Mouse (Mus musculus): Measurements from ENCODE around the gene Irf2. TPM values are rescaled to one million over a fixed set of nuclear protein-coding genes. Genes with fewer than 3 reads are reported as not detected.

Gene Irf2
- polyA plus RNA-seq, 1 experiment from 2014 or later: 23.1 TPM

- H3K4me2 ChIP-seq (ENCODE audit: low read depth, low read length): no peak overlapping the region
Observed at GRCm38 (mm10) chr8:46698162-46698561, 41.4 kb upstream of the Irf2 start.

GRCm38 (mm10) chr8:46705145-46705544, 34.4 kb upstream of the Irf2 start:
- WGBS (ENCODE audit: insufficient replicate concordance): 90% methylated on average over 2 of the region's 2 CpGs
- H3K4me1 ChIP-seq (ENCODE audit: insufficient read depth): no peaks in the 10 kb centered on the region
- H3K27me3 ChIP-seq (ENCODE audit: insufficient read depth, low read length): no peaks in the 10 kb centered on the region
- H3K36me3 ChIP-seq (replicated peaks; ENCODE audit: insufficient read depth, low read length): no peaks in the 10 kb centered on the region
- DNase-seq: no peak
- no peak overlapping the region for H3K4me2 ChIP-seq (ENCODE audit: low read depth, low read length)
- TF ChIP-seq EP300 (IDR thresholded peaks at IDR 0.05; ENCODE audit: low read depth): no peak
- TF ChIP-seq CTCF (IDR thresholded peaks at IDR 0.05; ENCODE audit: low read depth): no peak
- no peak overlapping the region for H3K27ac ChIP-seq (ENCODE audit: low read depth)
- no peak overlapping the region for H3K4me3 ChIP-seq (ENCODE audit: low read depth, low read length)
- ATAC-seq: no peak
- H3K9ac ChIP-seq (replicated peaks): no peak overlapping the region
- no peaks in the 10 kb centered on the region for H3K9me3 ChIP-seq (ENCODE audit: low read length)

More at GRCm38 (mm10) chr8:46698162-46698561, 41.4 kb upstream of the Irf2 start:
- Histone ChIP-seq H3K4me3 (ENCODE audit: low read depth, low read length) (no peak overlapping the region), H3K4me1 (ENCODE audit: insufficient read depth) (0 out of 2 replicates have a peak, but pooled peaks cover 6% of the 10 kb centered on the region), H3K27me3 (ENCODE audit: insufficient read depth, low read length) (no peaks in the 10 kb centered on the region), H3K9me3 (ENCODE audit: low read length) (no peaks in the 10 kb centered on the region), H3K9ac (replicated peaks) (no peak overlapping the region), H3K27ac (ENCODE audit: low read depth) (no peak overlapping the region), H3K36me3 (replicated peaks; ENCODE audit: insufficient read depth, low read length) (no peaks in the 10 kb centered on the region)
- TF ChIP-seq EP300 (IDR thresholded peaks at IDR 0.05; ENCODE audit: low read depth): no peak
- TF ChIP-seq CTCF (IDR thresholded peaks at IDR 0.05; ENCODE audit: low read depth): no peak
- DNase-seq (no peak), ATAC-seq (no peak)
- 75% methylated on average over 5 of the region's 5 CpGs for WGBS (ENCODE audit: insufficient replicate concordance)

GRCm38 (mm10) chr8:46706730-46707129, 32.8 kb upstream of the Irf2 start:
- ATAC-seq (no peak), DNase-seq (no peak)
- Histone ChIP-seq H3K4me3 (ENCODE audit: low read depth, low read length) (no peak overlapping the region), H3K36me3 (replicated peaks; ENCODE audit: insufficient read depth, low read length) (no peaks in the 10 kb centered on the region), H3K27ac (ENCODE audit: low read depth) (no peak overlapping the region), H3K4me2 (ENCODE audit: low read depth, low read length) (no peak overlapping the region), H3K4me1 (ENCODE audit: insufficient read depth) (no peaks in the 10 kb centered on the region), H3K27me3 (ENCODE audit: insufficient read depth, low read length) (no peaks in the 10 kb centered on the region), H3K9ac (replicated peaks) (no peak overlapping the region), H3K9me3 (ENCODE audit: low read length) (no peaks in the 10 kb centered on the region)
- 73% methylated on average over 5 of the region's 5 CpGs for WGBS (ENCODE audit: insufficient replicate concordance)
- TF ChIP-seq CTCF (IDR thresholded peaks at IDR 0.05; ENCODE audit: low read depth) (no peak), EP300 (IDR thresholded peaks at IDR 0.05; ENCODE audit: low read depth) (no peak)

GRCm38 (mm10) chr8:46709302-46709701, 30.2 kb upstream of the Irf2 start:
- TF ChIP-seq CTCF (IDR thresholded peaks at IDR 0.05; ENCODE audit: low read depth) (no peak), EP300 (IDR thresholded peaks at IDR 0.05; ENCODE audit: low read depth) (no peak)
- DNase-seq (no peak), ATAC-seq (no peak)
- Histone ChIP-seq H3K27me3 (ENCODE audit: insufficient read depth, low read length) (no peaks in the 10 kb centered on the region), H3K4me2 (ENCODE audit: low read depth, low read length) (no peak overlapping the region), H3K9ac (replicated peaks) (no peak overlapping the region), H3K4me1 (ENCODE audit: insufficient read depth) (no peaks in the 10 kb centered on the region), H3K4me3 (ENCODE audit: low read depth, low read length) (no peak overlapping the region), H3K36me3 (replicated peaks; ENCODE audit: insufficient read depth, low read length) (no peaks in the 10 kb centered on the region), H3K27ac (ENCODE audit: low read depth) (no peak overlapping the region), H3K9me3 (ENCODE audit: low read length) (no peaks in the 10 kb centered on the region)
- WGBS (ENCODE audit: insufficient replicate concordance): 82% methylated on average over 4 of the region's 4 CpGs

- 78% methylated on average over 8 of the region's 8 CpGs for WGBS (ENCODE audit: insufficient replicate concordance)
- Histone ChIP-seq H3K9ac (replicated peaks) (no peak overlapping the region), H3K4me3 (ENCODE audit: low read depth, low read length) (no peak overlapping the region), H3K9me3 (ENCODE audit: low read length) (no peaks in the 10 kb centered on the region), H3K4me2 (ENCODE audit: low read depth, low read length) (no peak overlapping the region), H3K4me1 (ENCODE audit: insufficient read depth) (peaks cover 3% of the 10 kb centered on the region), H3K27ac (ENCODE audit: low read depth) (no peak overlapping the region), H3K36me3 (replicated peaks; ENCODE audit: insufficient read depth, low read length) (no peaks in the 10 kb centered on the region), H3K27me3 (ENCODE audit: insufficient read depth, low read length) (no peaks in the 10 kb centered on the region)
- DNase-seq (no peak), ATAC-seq (no peak)
- TF ChIP-seq CTCF (IDR thresholded peaks at IDR 0.05; ENCODE audit: low read depth) (no peak), EP300 (IDR thresholded peaks at IDR 0.05; ENCODE audit: low read depth) (no peak)
Observed at GRCm38 (mm10) chr8:46710289-46710688, 29.2 kb upstream of the Irf2 start.

- no peaks in the 10 kb centered on the region for H3K36me3 ChIP-seq (replicated peaks; ENCODE audit: insufficient read depth, low read length)
- 80% methylated on average over 2 of the region's 2 CpGs for WGBS (ENCODE audit: insufficient replicate concordance)
- TF ChIP-seq EP300 (IDR thresholded peaks at IDR 0.05; ENCODE audit: low read depth): no peak
- TF ChIP-seq CTCF (IDR thresholded peaks at IDR 0.05; ENCODE audit: low read depth): no peak
Observed at GRCm38 (mm10) chr8:46711496-46711895, 28.0 kb upstream of the Irf2 start.

GRCm38 (mm10) chr8:46713178-46713577, 26.4 kb upstream of the Irf2 start:
- Histone ChIP-seq H3K4me2 (ENCODE audit: low read depth, low read length) (peak overlapping the region; percentile 38), H3K36me3 (replicated peaks; ENCODE audit: insufficient read depth, low read length) (no peaks in the 10 kb centered on the region), H3K9ac (replicated peaks) (no peak overlapping the region), H3K9me3 (ENCODE audit: low read length) (no peaks in the 10 kb centered on the region), H3K4me3 (ENCODE audit: low read depth, low read length) (no peak overlapping the region), H3K4me1 (ENCODE audit: insufficient read depth) (peaks cover 4% of the 10 kb centered on the region), H3K27me3 (ENCODE audit: insufficient read depth, low read length) (no peaks in the 10 kb centered on the region), H3K27ac (ENCODE audit: low read depth) (no peak overlapping the region)
- peak; percentile 37 for DNase-seq
- TF ChIP-seq EP300 (IDR thresholded peaks at IDR 0.05; ENCODE audit: low read depth) (no peak), CTCF (IDR thresholded peaks at IDR 0.05; ENCODE audit: low read depth) (no peak)
- ATAC-seq: peak; percentile 31; the same call in 1 of the 2 replicates
- WGBS (ENCODE audit: insufficient replicate concordance): 48% methylated on average over 11 of the region's 11 CpGs

More at GRCm38 (mm10) chr8:46711496-46711895, 28.0 kb upstream of the Irf2 start:
- H3K4me3 ChIP-seq (ENCODE audit: low read depth, low read length): no peak overlapping the region
- ATAC-seq (no peak), DNase-seq (no peak)
- H3K27me3 ChIP-seq (ENCODE audit: insufficient read depth, low read length): no peaks in the 10 kb centered on the region
- no peak overlapping the region for H3K27ac ChIP-seq (ENCODE audit: low read depth)
- no peaks in the 10 kb centered on the region for H3K9me3 ChIP-seq (ENCODE audit: low read length)
- H3K9ac ChIP-seq (replicated peaks): no peak overlapping the region
- H3K4me1 ChIP-seq (ENCODE audit: insufficient read depth): peaks cover 4% of the 10 kb centered on the region
- H3K4me2 ChIP-seq (ENCODE audit: low read depth, low read length): no peak overlapping the region

All from liver, postnatal 0 days (tissue).